Mouse (Mus musculus) limb, embryonic 11.5 days (tissue): ENCODE data around the gene Nhsl2. TPM values are rescaled to one million over a fixed set of nuclear protein-coding genes. Genes with fewer than 3 reads are reported as not detected.

Source experiments
- ATAC-seq: fragments of 200-750 bp; cut with Nextera tagmentation; 2 replicates; pipeline ENCODE4 v1.8.0; 2017; ENCODE audit warnings: low read depth; ENCODE audit not compliant: insufficient number of reproducible peaks, low FRiP score, low TSS enrichment
- DNase-seq: peaks from one replicate; pipeline ENCODE4 v3.0.0-alpha.2; 2015; ENCODE audit warnings: low spot score
- H3K27ac ChIP-seq: fragments of 300-500 bp; sonication (generic); replicated peaks from 2 replicates; pipeline ENCODE4 v1.5.1; 2014; ENCODE audit warnings: low read depth, mild to moderate bottlenecking, low read length
- H3K27me3 ChIP-seq: fragments of 300-500 bp; sonication (generic); 2 replicates; pipeline ENCODE4 v1.6.1; 2014; ENCODE audit warnings: mild to moderate bottlenecking, low read length, mixed read lengths; ENCODE audit not compliant: control insufficient read depth, insufficient read depth
- H3K36me3 ChIP-seq: fragments of 300-500 bp; sonication (generic); 2 replicates; pipeline ENCODE4 v1.6.1; 2014; ENCODE audit warnings: mild to moderate bottlenecking, low read length, moderate library complexity, mixed read lengths; ENCODE audit not compliant: control insufficient read depth, insufficient read depth
- H3K4me1 ChIP-seq: fragments of 300-500 bp; sonication (generic); 2 replicates; pipeline ENCODE4 v1.6.1; 2014; ENCODE audit warnings: low read length, mixed read lengths; ENCODE audit not compliant: control insufficient read depth, insufficient read depth
- H3K4me2 ChIP-seq: fragments of 300-500 bp; sonication (generic); 2 replicates; pipeline ENCODE4 v1.6.1; 2014; ENCODE audit warnings: low read depth, mild to moderate bottlenecking, moderate library complexity; ENCODE audit not compliant: severe bottlenecking
- H3K4me3 ChIP-seq: fragments of 300-500 bp; sonication (generic); 2 replicates; pipeline ENCODE4 v1.5.1; 2014; ENCODE audit warnings: low read depth, low read length
- H3K9ac ChIP-seq: fragments of 300-500 bp; sonication (generic); 2 replicates; pipeline ENCODE4 v1.6.1; 2014; ENCODE audit warnings: mild to moderate bottlenecking, low read length
- H3K9me3 ChIP-seq: fragments of 300-500 bp; sonication (generic); 2 replicates; pipeline ENCODE4 v1.6.1; 2016; ENCODE audit warnings: low read length; ENCODE audit not compliant: control insufficient read depth
- WGBS: fragments of 180-500 bp; shearing (Covaris S2); extraction: QIAGEN DNeasy Blood & Tissue Kit; methylation state at CpG from one replicate; pipeline ENCODE4 v1.1.7; 2014; 5-methylcytosine and 5-hydroxymethylcytosine counted together
- polyA plus RNA-seq: library from polyadenylated mRNA; unstranded; fragments of >200 nt; fragmentation: Nextera tagmentation; extraction: Ambion mirVana; gene quantifications from 2 replicates; pipeline ENCODE4 v1.2.1, GENCODE M21; 2014

The Nhsl2 gene
- polyA plus RNA-seq, 1 experiment from 2014 or later: 18.3 TPM

DNA sequence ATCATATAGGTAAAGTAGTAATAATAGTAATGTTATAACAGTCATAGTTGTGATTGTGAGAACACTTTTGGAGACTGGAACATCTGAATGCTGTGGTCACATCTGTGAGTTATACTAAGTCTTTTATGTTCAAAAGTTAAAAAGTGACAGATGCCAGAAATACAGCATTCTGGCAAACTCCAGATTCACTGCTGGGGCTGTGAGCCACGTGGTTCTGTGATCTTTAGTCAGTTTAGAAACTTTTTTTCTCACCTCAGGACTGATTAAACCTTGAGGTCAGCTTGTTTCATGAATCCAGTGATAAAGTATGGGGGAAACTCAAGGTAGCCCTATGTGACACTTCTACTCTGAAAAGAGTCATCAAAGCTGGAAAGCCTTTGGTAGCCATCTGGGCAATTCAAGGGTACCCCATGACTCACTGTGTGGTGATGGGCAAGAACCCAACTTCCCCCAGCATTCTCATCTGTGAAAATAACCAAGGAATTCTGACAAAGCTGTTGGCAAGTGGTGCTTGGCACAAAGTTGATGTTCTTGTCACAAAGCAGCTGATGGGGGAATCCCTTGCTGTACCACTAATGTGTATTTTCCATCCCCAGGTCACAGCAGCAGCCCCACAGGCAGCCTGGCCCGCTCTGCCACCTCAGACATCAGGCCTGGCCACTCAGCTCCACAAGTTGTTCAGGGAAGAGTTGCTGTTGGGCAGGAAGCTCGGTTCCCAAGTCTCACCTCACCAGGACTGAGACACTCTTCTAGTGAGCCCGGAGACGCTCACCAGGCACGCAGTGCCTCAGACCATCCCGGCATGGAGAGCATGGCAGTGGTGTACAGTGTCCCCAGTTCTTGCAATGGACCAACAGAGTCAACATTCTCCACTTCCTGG, 227.9 kb downstream of the Nhsl2 start:
- H3K27ac ChIP-seq: no peak overlapping the region
- H3K4me2 ChIP-seq: no peak overlapping the region
- H3K27me3 ChIP-seq: no peaks in the 10 kb centered on the region
- no peaks in the 10 kb centered on the region; the same call in 1 of the 2 replicates for H3K4me1 ChIP-seq
- WGBS: 82% methylated on average over 7 of the region's 7 CpGs
- H3K36me3 ChIP-seq: no peaks in the 10 kb centered on the region
- H3K4me3 ChIP-seq: no peak overlapping the region
- no peak for DNase-seq
- no peaks in the 10 kb centered on the region for H3K9me3 ChIP-seq
- no peak for ATAC-seq
- H3K9ac ChIP-seq: no peak overlapping the region

DNA sequence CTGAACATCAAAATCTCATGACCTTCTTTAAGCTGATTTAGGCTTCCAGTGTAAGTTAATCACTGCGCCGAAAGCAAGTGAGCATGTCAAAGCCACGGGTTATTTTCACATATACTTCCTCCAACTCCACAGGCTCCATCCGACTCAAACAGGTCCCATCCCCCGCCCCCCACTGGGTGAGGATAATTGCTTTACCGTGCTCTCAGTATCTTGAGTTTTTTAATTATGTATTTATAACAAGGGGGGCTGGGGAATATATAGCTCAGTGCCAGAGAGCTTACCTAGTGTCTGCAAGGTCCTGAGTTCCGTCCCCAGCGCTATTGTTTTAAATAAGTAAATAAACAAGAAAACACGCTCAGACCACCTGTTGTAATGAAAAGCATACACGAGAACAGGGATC, 231.9 kb downstream of the Nhsl2 start:
- peak overlapping the region; percentile 42; the same call in 1 of the 2 replicates for H3K27ac ChIP-seq
- H3K4me3 ChIP-seq: no peak overlapping the region
- DNase-seq (no peak), ATAC-seq (no peak)
- H3K36me3 ChIP-seq: no peaks in the 10 kb centered on the region
- H3K9me3 ChIP-seq: no peaks in the 10 kb centered on the region
- H3K9ac ChIP-seq: no peak overlapping the region
- 0 out of 2 replicates have a peak, but pooled peaks cover 3% of the 10 kb centered on the region for H3K27me3 ChIP-seq
- WGBS: 64% methylated on average over 10 of the region's 10 CpGs
- H3K4me2 ChIP-seq: no peak overlapping the region
- H3K4me1 ChIP-seq: peaks cover 5% of the 10 kb centered on the region

- ATAC-seq (peak; percentile 81), DNase-seq (peak; percentile 55)
- Histone ChIP-seq H3K4me2 (peak overlapping the region; percentile 12; the same call in 1 of the 2 replicates), H3K27ac (peak overlapping the region; percentile 71), H3K36me3 (no peaks in the 10 kb centered on the region), H3K4me3 (no peak overlapping the region), H3K4me1 (peaks cover 5% of the 10 kb centered on the region), H3K9me3 (no peaks in the 10 kb centered on the region), H3K9ac (no peak overlapping the region), H3K27me3 (0 out of 2 replicates have a peak, but pooled peaks cover 3% of the 10 kb centered on the region)
- 46% methylated on average over 7 of the region's 7 CpGs for WGBS
Measured at GRCm38 (mm10) chrX:102081573-102082279, 232.5 kb downstream of the Nhsl2 start.

GRCm38 (mm10) chrX:102082340-102082739, 233.2 kb downstream of the Nhsl2 start:
- Histone ChIP-seq H3K9ac (no peak overlapping the region), H3K9me3 (no peaks in the 10 kb centered on the region), H3K4me2 (no peak overlapping the region; the same call in 1 of the 2 replicates), H3K4me1 (peaks cover 5% of the 10 kb centered on the region), H3K4me3 (no peak overlapping the region), H3K27ac (peak overlapping the region; percentile 71), H3K27me3 (0 out of 2 replicates have a peak, but pooled peaks cover 3% of the 10 kb centered on the region), H3K36me3 (no peaks in the 10 kb centered on the region)
- DNase-seq (no peak), ATAC-seq (no peak)
- WGBS: 56% methylated on average over 5 of the region's 5 CpGs

- DNase-seq: no peak
- H3K36me3 ChIP-seq: no peaks in the 10 kb centered on the region
- WGBS: 91% methylated on average over 8 of the region's 8 CpGs
- no peak overlapping the region for H3K27ac ChIP-seq
- 0 out of 2 replicates have a peak, but pooled peaks cover 7% of the 10 kb centered on the region for H3K27me3 ChIP-seq
- no peak for ATAC-seq
- no peak overlapping the region for H3K4me2 ChIP-seq
- H3K9me3 ChIP-seq: no peaks in the 10 kb centered on the region
- no peak overlapping the region for H3K4me3 ChIP-seq
- H3K9ac ChIP-seq: no peak overlapping the region
- H3K4me1 ChIP-seq: peaks cover 5% of the 10 kb centered on the region
Measured at GRCm38 (mm10) chrX:102085798-102086443, 236.7 kb downstream of the Nhsl2 start.

DNA sequence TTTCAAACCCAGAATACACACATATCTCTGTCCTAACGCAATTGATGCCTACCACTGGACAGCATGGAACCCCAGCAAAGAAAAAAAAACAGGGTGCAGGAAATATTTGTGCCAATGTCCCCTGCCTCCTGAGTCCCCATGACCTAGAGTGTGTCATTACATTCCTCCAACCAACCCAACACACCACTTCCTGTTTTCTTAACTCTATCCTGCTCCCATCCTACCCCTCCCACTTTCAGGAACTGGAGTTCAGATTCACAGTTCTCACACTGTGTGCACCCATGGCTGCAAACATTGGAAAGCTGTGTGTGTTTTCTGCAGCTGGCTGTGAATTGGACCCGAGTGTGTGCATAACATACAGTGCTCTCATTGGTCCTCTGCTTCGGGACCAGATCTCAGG, 241.4 kb downstream of the Nhsl2 start:
- Histone ChIP-seq H3K27ac (no peak overlapping the region), H3K4me2 (no peak overlapping the region), H3K4me1 (no peaks in the 10 kb centered on the region), H3K36me3 (no peaks in the 10 kb centered on the region), H3K27me3 (0 out of 2 replicates have a peak, but pooled peaks cover 3% of the 10 kb centered on the region), H3K9ac (no peak overlapping the region), H3K9me3 (no peaks in the 10 kb centered on the region), H3K4me3 (no peak overlapping the region)
- 72% methylated on average over 3 of the region's 3 CpGs for WGBS
- ATAC-seq: no peak
- DNase-seq: no peak

GRCm38 (mm10) chrX:102094381-102094904, 245.3 kb downstream of the Nhsl2 start:
- no peak overlapping the region for H3K9ac ChIP-seq
- H3K4me1 ChIP-seq: no peaks in the 10 kb centered on the region
- H3K27me3 ChIP-seq: no peaks in the 10 kb centered on the region
- H3K27ac ChIP-seq: no peak overlapping the region
- H3K9me3 ChIP-seq: no peaks in the 10 kb centered on the region
- 86% methylated on average over 7 of the region's 7 CpGs for WGBS
- H3K4me3 ChIP-seq: no peak overlapping the region
- H3K4me2 ChIP-seq: no peak overlapping the region
- DNase-seq (no peak), ATAC-seq (no peak)
- no peaks in the 10 kb centered on the region for H3K36me3 ChIP-seq

GRCm38 (mm10) chrX:102101886-102102285, 252.7 kb downstream of the Nhsl2 start:
- H3K27me3 ChIP-seq: peaks cover 2% of the 10 kb centered on the region; the same call in 1 of the 2 replicates
- ATAC-seq: no peak
- H3K4me3 ChIP-seq: no peak overlapping the region
- no peak overlapping the region for H3K9ac ChIP-seq
- H3K4me2 ChIP-seq: no peak overlapping the region
- no peaks in the 10 kb centered on the region for H3K4me1 ChIP-seq
- no peaks in the 10 kb centered on the region for H3K36me3 ChIP-seq
- 66% methylated on average over 7 of the region's 7 CpGs for WGBS
- no peak overlapping the region for H3K27ac ChIP-seq
- no peak for DNase-seq
- no peaks in the 10 kb centered on the region for H3K9me3 ChIP-seq
